Mouse (Mus musculus) spleen, adult 2 months (tissue): ENCODE measurements around the gene Hes3.

Experiments
- CTCF ChIP-seq: fragments of 200-500 bp; IDR thresholded peaks from 2 replicates; pipeline ENCODE4 v1.5.1; 2011; ENCODE audit warnings: mild to moderate bottlenecking, inconsistent platforms; ENCODE audit not compliant: insufficient read depth, insufficient read length, insufficient replicate concordance; ENCODE audit errors: extremely low read depth
- POLR2A ChIP-seq: fragments of 200-500 bp; IDR thresholded peaks from 2 replicates; pipeline ENCODE4 v1.6.1; 2011; ENCODE audit warnings: low read depth, low read length, inconsistent platforms

GRCm38 (mm10) chr4:152267748-152268369 lies 23.6 kb downstream of the Hes3 start:
- no peak for TF ChIP-seq POLR2A
- TF ChIP-seq CTCF: no peak
